Mouse (Mus musculus) MEL (cell line): ENCODE measurements around the gene Dpysl5. TPM values are rescaled to one million over a fixed set of nuclear protein-coding genes. Genes with fewer than 3 reads are reported as not detected.

Source experiments
- DNase-seq: peaks from one replicate; pipeline ENCODE4 v3.0.0; 2011; ENCODE audit warnings: low read depth, low spot score
- H3K27ac ChIP-seq: 2 replicates; pipeline ENCODE4 v1.5.1; 2012; ENCODE audit warnings: low read depth, mild to moderate bottlenecking, control low read depth, low read length, moderate library complexity; ENCODE audit not compliant: control insufficient read depth
- H3K27me3 ChIP-seq, 2 experiments: fragments of 150-350 bp in 1 of 2; sonication (generic) in 1 of 2; 2 replicates each; pipeline ENCODE4 v1.6.1; 2012; ENCODE audit warnings: low read length in 2 of 2, mild to moderate bottlenecking in 2 of 2, improper control_type of control experiment in 1 of 2, moderate library complexity in 1 of 2; ENCODE audit not compliant: insufficient read depth in 2 of 2, control insufficient read depth in 1 of 2
- H3K36me3 ChIP-seq, 2 experiments: 2 replicates each; pipeline ENCODE4 v1.6.1; 2012 to 2014; ENCODE audit warnings: low read length in 2 of 2, improper control_type of control experiment in 1 of 2, inconsistent platforms in 1 of 2, mild to moderate bottlenecking in 1 of 2; ENCODE audit not compliant: insufficient read depth in 2 of 2, control insufficient read depth in 1 of 2
- H3K4me1 ChIP-seq, 2 experiments: fragments of 150-350 bp in 1 of 2; sonication (generic) in 1 of 2; 2 replicates each; pipeline ENCODE4 v1.6.1; 2012; ENCODE audit warnings: low read length in 2 of 2, improper control_type of control experiment in 1 of 2, mild to moderate bottlenecking in 1 of 2; ENCODE audit not compliant: insufficient read depth in 2 of 2, control insufficient read depth in 1 of 2
- H3K4me3 ChIP-seq, 2 experiments: fragments of 150-350 bp in 1 of 2; sonication (generic) in 1 of 2; 2 replicates each; pipeline ENCODE4 v1.5.1; 2012; ENCODE audit warnings: low read depth in 2 of 2, low read length in 2 of 2, mild to moderate bottlenecking in 2 of 2, moderate library complexity in 2 of 2, control low read depth in 1 of 2, improper control_type of control experiment in 1 of 2; ENCODE audit not compliant: control insufficient read depth in 1 of 2, insufficient read depth in 1 of 2
- H3K79me2 ChIP-seq: 2 replicates; pipeline ENCODE4 v1.6.1; 2012; ENCODE audit warnings: mild to moderate bottlenecking, low read length, moderate library complexity; ENCODE audit not compliant: control insufficient read depth, poor library complexity, insufficient read depth
- H3K9ac ChIP-seq: 2 replicates; pipeline ENCODE4 v1.6.1; 2012; ENCODE audit warnings: low read depth, mild to moderate bottlenecking, control low read depth, low read length, moderate library complexity; ENCODE audit not compliant: control insufficient read depth, poor library complexity, severe bottlenecking
- H3K9me3 ChIP-seq: fragments of 150-350 bp; sonication (generic); replicated peaks from 2 replicates; pipeline ENCODE4 v1.6.1; 2012; ENCODE audit warnings: mild to moderate bottlenecking, low read length, improper control_type of control experiment, moderate library complexity; ENCODE audit not compliant: insufficient read depth
- CHD2 ChIP-seq: IDR thresholded peaks from 2 replicates; pipeline ENCODE4 v1.6.1; 2011; ENCODE audit warnings: low read length, improper control_type of control experiment
- CTCF ChIP-seq, 3 experiments: IDR thresholded peaks in 2 of 3; conservative IDR thresholded peaks in 1 of 3; 2 replicates each; pipeline ENCODE4 v1.5.1; 2011 to 2012; ENCODE audit warnings: low read length in 3 of 3, low read depth in 2 of 3, mild to moderate bottlenecking in 2 of 3, improper control_type of control experiment in 1 of 3, inconsistent platforms in 1 of 3, mixed read lengths in 1 of 3, moderate library complexity in 1 of 3; ENCODE audit not compliant: control insufficient read depth in 1 of 3, insufficient read depth in 1 of 3, poor library complexity in 1 of 3, severe bottlenecking in 1 of 3
- ELF1 ChIP-seq: IDR thresholded peaks from 2 replicates; pipeline ENCODE4 v1.6.1; 2014; ENCODE audit warnings: low read depth, mild to moderate bottlenecking, inconsistent platforms, low read length, improper control_type of control experiment, moderate library complexity
- EP300 ChIP-seq, 2 experiments: IDR thresholded peaks; 2 replicates each; pipeline ENCODE4 v1.6.1; 2011; ENCODE audit warnings: improper control_type of control experiment in 2 of 2, low read length in 2 of 2, low read depth in 1 of 2, mild to moderate bottlenecking in 1 of 2
- ETS1 ChIP-seq: IDR thresholded peaks from 2 replicates; pipeline ENCODE4 v1.6.1; 2012; ENCODE audit warnings: low read depth, mild to moderate bottlenecking, inconsistent platforms, low read length, improper control_type of control experiment, moderate library complexity
- GABPA ChIP-seq: IDR thresholded peaks from 2 replicates; pipeline ENCODE4 v1.6.1; 2012; ENCODE audit warnings: low read depth, mild to moderate bottlenecking, inconsistent platforms, low read length, improper control_type of control experiment, moderate library complexity
- MAFK ChIP-seq: IDR thresholded peaks from 2 replicates; pipeline ENCODE4 v1.6.1; 2011; ENCODE audit warnings: low read depth, mild to moderate bottlenecking, low read length, improper control_type of control experiment, borderline replicate concordance
- MAX ChIP-seq: IDR thresholded peaks from 2 replicates; pipeline ENCODE4 v1.6.1; 2011; ENCODE audit warnings: low read length, improper control_type of control experiment
- MAZ ChIP-seq: IDR thresholded peaks from 2 replicates; pipeline ENCODE4 v1.6.1; 2012; ENCODE audit warnings: low read depth, mild to moderate bottlenecking, inconsistent platforms, low read length, improper control_type of control experiment
- MXI1 ChIP-seq: IDR thresholded peaks from 2 replicates; pipeline ENCODE4 v1.6.1; 2011; ENCODE audit warnings: mild to moderate bottlenecking, low read depth, low read length, improper control_type of control experiment
- MYC ChIP-seq: IDR thresholded peaks from 2 replicates; pipeline ENCODE4 v1.6.1; 2011; ENCODE audit warnings: low read depth, mild to moderate bottlenecking, low read length, improper control_type of control experiment, moderate library complexity
- NRF1 ChIP-seq: IDR thresholded peaks from 2 replicates; pipeline ENCODE4 v1.6.1; 2014; ENCODE audit warnings: low read depth, mild to moderate bottlenecking, inconsistent platforms, low read length, improper control_type of control experiment, moderate library complexity; ENCODE audit not compliant: poor library complexity, insufficient read depth, severe bottlenecking
- POLR2AphosphoS2 ChIP-seq: IDR thresholded peaks from 2 replicates; pipeline ENCODE4 v1.6.1; 2011; ENCODE audit warnings: low read length, improper control_type of control experiment
- TAL1 ChIP-seq: IDR thresholded peaks from 2 replicates; pipeline ENCODE4 v1.6.1; 2012; ENCODE audit warnings: mild to moderate bottlenecking, inconsistent platforms, low read length, moderate library complexity, mixed read lengths
- UBTF ChIP-seq: IDR thresholded peaks from 2 replicates; pipeline ENCODE4 v1.6.1; 2012; ENCODE audit warnings: low read depth, mild to moderate bottlenecking, inconsistent platforms, low read length, improper control_type of control experiment, moderate library complexity, borderline replicate concordance; ENCODE audit not compliant: insufficient read depth
- USF1 ChIP-seq: IDR thresholded peaks from 2 replicates; pipeline ENCODE4 v1.6.1; 2014; ENCODE audit warnings: low read depth, mild to moderate bottlenecking, inconsistent platforms, low read length, improper control_type of control experiment, moderate library complexity
- USF2 ChIP-seq, 2 experiments: IDR thresholded peaks; 2 replicates each; pipeline ENCODE4 v1.6.1; 2011 to 2012; ENCODE audit warnings: improper control_type of control experiment in 2 of 2, low read length in 2 of 2, borderline replicate concordance in 1 of 2, inconsistent platforms in 1 of 2, low read depth in 1 of 2, mild to moderate bottlenecking in 1 of 2; ENCODE audit not compliant: insufficient read depth in 1 of 2
- ZC3H11A ChIP-seq: IDR thresholded peaks from 2 replicates; pipeline ENCODE4 v1.6.1; 2012; ENCODE audit warnings: low read depth, mild to moderate bottlenecking, inconsistent platforms, low read length, improper control_type of control experiment
- ZNF384 ChIP-seq: IDR thresholded peaks from 2 replicates; pipeline ENCODE4 v1.6.1; 2012; ENCODE audit warnings: low read depth, mild to moderate bottlenecking, inconsistent platforms, low read length, improper control_type of control experiment
- polyA plus RNA-seq, 2 experiments: library from polyadenylated mRNA; stranded (reverse) in 1 of 2; unstranded in 1 of 2; fragments of >175 nt in 1 of 2; fragments of >200 nt in 1 of 2; gene quantifications; 2 replicates each; pipeline versions ENCODE4 v1.2.1 to v1.2.4; 2012; ENCODE audit warnings: low replicate concordance in 2 of 2, low read depth in 1 of 2; ENCODE audit not compliant: insufficient read length in 2 of 2, insufficient read depth in 1 of 2, missing spikeins in 1 of 2
- total RNA-seq: library from RNA; depleted of rRNA; stranded (reverse); fragments of 300-350 nt; gene quantifications from 2 replicates; pipeline ENCODE4 v1.2.3, GENCODE M21; 2012

Gene Dpysl5
- total and polyA plus RNA-seq, 3 experiments: not detected

GRCm38 (mm10) chr5:30721935-30722334, 10.6 kb downstream of the Dpysl5 start:
- Histone ChIP-seq H3K9me3 (no peaks in the 10 kb centered on the region), H3K79me2 (no peaks in the 10 kb centered on the region), H3K9ac (no peak overlapping the region), H3K36me3 (no peaks in the 10 kb centered on the region), H3K4me1 (no peaks in the 10 kb centered on the region), H3K27ac (no peak overlapping the region), H3K4me3 (no peak overlapping the region), H3K27me3 (peaks cover 15% of the 10 kb centered on the region in 2 experiments)
- DNase-seq: no peak
- TF ChIP-seq CHD2 (no peak), ELF1 (no peak), ZC3H11A (no peak), EP300 (IDR thresholded peaks at IDR 0.05; ENCODE audit: low read depth in 1 of 2, low read length in 2 of 2) (no peak), USF2 (IDR thresholded peaks at IDR 0.05; ENCODE audit: borderline replicate concordance in 1 of 2, insufficient read depth in 1 of 2, low read depth in 1 of 2, low read length in 2 of 2) (no peak), MAZ (no peak), NRF1 (no peak), MYC (no peak), UBTF (no peak), USF1 (no peak)

GRCm38 (mm10) chr5:30726151-30726693, 14.9 kb downstream of the Dpysl5 start:
- peak; percentile 21 for DNase-seq
- H3K9me3 ChIP-seq: no peaks in the 10 kb centered on the region

More at GRCm38 (mm10) chr5:30726151-30726693, 14.9 kb downstream of the Dpysl5 start:
- H3K36me3 ChIP-seq: no peaks in the 10 kb centered on the region
- no peak for TF ChIP-seq ZNF384
- no peak for TF ChIP-seq MAX
- no peak for TF ChIP-seq CTCF (IDR thresholded peaks at IDR 0.05 in 2 of 3, conservative IDR thresholded peaks at IDR 0.05 in 1 of 3; ENCODE audit: control insufficient read depth in 1 of 3, insufficient read depth in 1 of 3, low read depth in 2 of 3, low read length in 3 of 3, poor library complexity in 1 of 3, severe bottlenecking in 1 of 3)
- no peak for TF ChIP-seq POLR2AphosphoS2
- TF ChIP-seq ETS1: no peak
- TF ChIP-seq TAL1: no peak
- no peak for TF ChIP-seq MYC
- no peak for TF ChIP-seq MAFK
- no peak for TF ChIP-seq GABPA
- no peak for TF ChIP-seq MXI1
- H3K9ac ChIP-seq: no peak overlapping the region
- H3K4me3 ChIP-seq: no peak overlapping the region
- H3K27ac ChIP-seq: no peak overlapping the region
- H3K4me1 ChIP-seq: no peaks in the 10 kb centered on the region
- H3K79me2 ChIP-seq: no peaks in the 10 kb centered on the region
- peaks cover 14 to 20% of the 10 kb centered on the region in 2 experiments for H3K27me3 ChIP-seq
